Mouse (Mus musculus) heart, embryonic 11.5 days (tissue): ENCODE measurements at regions not wholly inside any gene's neighbourhood (a gene's known extent, or its start where the extent isn't known, plus 50 kb on each side); places are given as distances from the start of the nearest gene placed in this dataset.

ENCODE experiments used
- ATAC-seq: fragments of 200-750 bp; cut with Nextera tagmentation; replicated peaks from 2 replicates; pipeline ENCODE4 v1.8.0; 2017; ENCODE audit warnings: moderate library complexity; ENCODE audit not compliant: insufficient number of reproducible peaks, low FRiP score, low TSS enrichment
- H3K27ac ChIP-seq: fragments of 300-500 bp; sonication (generic); 2 replicates; pipeline ENCODE4 v1.5.1; 2014; ENCODE audit warnings: mild to moderate bottlenecking, low read depth, low read length
- H3K27me3 ChIP-seq: fragments of 300-500 bp; sonication (generic); 2 replicates; pipeline ENCODE4 v1.6.1; 2014; ENCODE audit warnings: mild to moderate bottlenecking, low read length, mixed read lengths; ENCODE audit not compliant: control insufficient read depth, insufficient read depth
- H3K36me3 ChIP-seq: fragments of 300-500 bp; sonication (generic); 2 replicates; pipeline ENCODE4 v1.6.1; 2014; ENCODE audit warnings: mild to moderate bottlenecking, low read length, moderate library complexity, mixed read lengths; ENCODE audit not compliant: control insufficient read depth, insufficient read depth
- H3K4me1 ChIP-seq: fragments of 300-500 bp; sonication (generic); 2 replicates; pipeline ENCODE4 v1.6.1; 2014; ENCODE audit warnings: low read length; ENCODE audit not compliant: control insufficient read depth, insufficient read depth
- H3K4me2 ChIP-seq: fragments of 300-500 bp; sonication (generic); 2 replicates; pipeline ENCODE4 v1.6.1; 2014; ENCODE audit warnings: mild to moderate bottlenecking, moderate library complexity
- H3K4me3 ChIP-seq: fragments of 300-500 bp; sonication (generic); 2 replicates; pipeline ENCODE4 v1.5.1; 2014; ENCODE audit warnings: low read depth, low read length
- H3K9ac ChIP-seq: fragments of 300-500 bp; sonication (generic); 2 replicates; pipeline ENCODE4 v1.6.1; 2014; ENCODE audit warnings: mild to moderate bottlenecking, low read depth, low read length, moderate library complexity
- H3K9me3 ChIP-seq: fragments of 300-500 bp; sonication (generic); replicated peaks from 2 replicates; pipeline ENCODE4 v1.6.1; 2016; ENCODE audit warnings: low read length; ENCODE audit not compliant: control insufficient read depth
- WGBS: fragments of 180-500 bp; shearing (Covaris S2); extraction: QIAGEN DNeasy Blood & Tissue Kit; methylation state at CpG from one replicate; pipeline ENCODE4 v1.1.7; 2014; ENCODE audit not compliant: insufficient replicate concordance; 5-methylcytosine and 5-hydroxymethylcytosine counted together

- Histone ChIP-seq H3K9me3 (no peaks in the 10 kb centered on the region), H3K4me1 (no peaks in the 10 kb centered on the region), H3K27me3 (no peaks in the 10 kb centered on the region), H3K27ac (no peak overlapping the region), H3K36me3 (no peaks in the 10 kb centered on the region), H3K4me3 (no peak overlapping the region), H3K4me2 (no peak overlapping the region), H3K9ac (no peak overlapping the region)
- ATAC-seq, result no peak
- 63% methylated on average over 2 of the region's 2 CpGs for WGBS
Observed at GRCm38 (mm10) chr11:28782486-28782885, 70.5 kb upstream of the Efemp1 start.

DNA sequence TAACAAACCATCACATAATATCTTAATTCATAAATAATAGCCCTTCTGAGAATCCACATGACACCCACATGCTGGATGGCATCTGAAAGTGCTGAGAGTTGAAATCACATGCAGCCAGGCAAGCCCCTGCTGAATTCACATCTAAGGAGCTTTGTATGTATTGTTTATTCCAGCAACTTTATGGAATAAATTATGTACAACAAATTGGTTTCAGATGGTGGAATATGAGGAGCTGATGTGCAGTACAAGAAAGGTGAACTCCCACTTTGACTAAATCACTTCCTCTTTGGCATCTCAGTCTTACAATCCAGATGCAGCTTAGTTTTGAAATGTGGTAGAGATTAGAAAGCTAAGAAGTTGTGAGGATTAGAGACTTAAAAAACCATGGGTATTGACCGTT is 82.2 kb upstream of the Efemp1 start:
- 88% methylated on average over 1 of the region's 1 CpGs for WGBS
- no peak overlapping the region for H3K4me3 ChIP-seq
- no peaks in the 10 kb centered on the region for H3K4me1 ChIP-seq
- no peak for ATAC-seq
- no peak overlapping the region for H3K27ac ChIP-seq
- H3K9me3 ChIP-seq, result no peaks in the 10 kb centered on the region
- no peak overlapping the region for H3K9ac ChIP-seq
- no peaks in the 10 kb centered on the region for H3K36me3 ChIP-seq
- no peaks in the 10 kb centered on the region for H3K27me3 ChIP-seq
- H3K4me2 ChIP-seq, result no peak overlapping the region

GRCm38 (mm10) chr11:28760751-28761150 is 92.3 kb upstream of the Efemp1 start:
- Histone ChIP-seq H3K4me2 (no peak overlapping the region), H3K4me3 (no peak overlapping the region), H3K4me1 (no peaks in the 10 kb centered on the region), H3K9ac (no peak overlapping the region), H3K36me3 (no peaks in the 10 kb centered on the region), H3K27ac (no peak overlapping the region), H3K27me3 (no peaks in the 10 kb centered on the region), H3K9me3 (no peaks in the 10 kb centered on the region)
- no peak for ATAC-seq

DNA sequence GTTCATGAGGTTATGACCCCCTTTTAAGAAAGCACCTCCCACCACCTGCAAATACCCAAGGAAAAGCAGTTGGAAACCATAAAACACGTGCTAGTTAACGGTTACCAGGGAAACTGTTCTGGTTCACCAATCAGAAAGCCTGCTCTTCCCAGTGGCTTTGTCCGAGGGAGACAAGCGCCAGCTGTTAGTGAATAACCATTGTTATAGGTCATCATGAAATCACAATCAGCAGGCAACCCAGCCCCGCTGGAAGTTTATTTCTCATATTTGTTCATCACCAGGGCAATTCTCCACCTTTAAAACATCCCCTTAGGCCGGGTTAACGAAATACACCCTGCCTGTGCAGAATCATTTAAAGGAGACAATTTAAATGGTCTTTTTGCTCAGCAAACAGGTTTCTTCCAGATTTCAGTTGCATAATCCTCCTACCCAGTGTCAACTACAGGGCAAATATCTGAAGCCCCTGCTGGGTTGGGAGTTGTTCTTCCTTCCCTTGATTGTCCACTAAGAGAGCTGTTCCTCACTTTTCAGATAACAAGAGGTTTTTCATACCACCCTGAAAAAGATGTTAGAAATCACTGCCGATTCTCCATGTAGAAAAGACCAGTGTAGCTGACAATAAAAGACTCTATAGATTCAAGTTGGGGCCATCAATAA is 117.9 kb upstream of the Efemp1 start:
- Histone ChIP-seq H3K9me3 (no peaks in the 10 kb centered on the region), H3K27me3 (no peaks in the 10 kb centered on the region), H3K4me2 (peak overlapping the region; percentile 14; the same call in 1 of the 2 replicates), H3K4me1 (no peaks in the 10 kb centered on the region), H3K9ac (no peak overlapping the region), H3K36me3 (no peaks in the 10 kb centered on the region), H3K27ac (peak overlapping the region; percentile 41; the same call in 1 of the 2 replicates), H3K4me3 (no peak overlapping the region)
- 22% methylated on average over 8 of the region's 8 CpGs for WGBS
- ATAC-seq, result no peak

GRCm38 (mm10) chr11:28734581-28734931 is 118.4 kb upstream of the Efemp1 start:
- Histone ChIP-seq H3K4me2 (no peak overlapping the region), H3K4me3 (no peak overlapping the region), H3K27me3 (no peaks in the 10 kb centered on the region), H3K27ac (no peak overlapping the region), H3K9ac (no peak overlapping the region), H3K4me1 (no peaks in the 10 kb centered on the region), H3K36me3 (no peaks in the 10 kb centered on the region), H3K9me3 (no peaks in the 10 kb centered on the region)
- ATAC-seq, result no peak
- 68% methylated on average over 1 of the region's 1 CpGs for WGBS

- 55% methylated on average over 3 of the region's 3 CpGs for WGBS
- no peaks in the 10 kb centered on the region for H3K27me3 ChIP-seq
- H3K4me1 ChIP-seq, result no peaks in the 10 kb centered on the region
- no peak overlapping the region for H3K9ac ChIP-seq
- H3K4me2 ChIP-seq, result no peak overlapping the region
- H3K27ac ChIP-seq, result no peak overlapping the region
- no peaks in the 10 kb centered on the region for H3K36me3 ChIP-seq
- ATAC-seq, result no peak
- no peaks in the 10 kb centered on the region for H3K9me3 ChIP-seq
- H3K4me3 ChIP-seq, result no peak overlapping the region
Observed at GRCm38 (mm10) chr11:28733877-28734580, 119.0 kb upstream of the Efemp1 start.

DNA sequence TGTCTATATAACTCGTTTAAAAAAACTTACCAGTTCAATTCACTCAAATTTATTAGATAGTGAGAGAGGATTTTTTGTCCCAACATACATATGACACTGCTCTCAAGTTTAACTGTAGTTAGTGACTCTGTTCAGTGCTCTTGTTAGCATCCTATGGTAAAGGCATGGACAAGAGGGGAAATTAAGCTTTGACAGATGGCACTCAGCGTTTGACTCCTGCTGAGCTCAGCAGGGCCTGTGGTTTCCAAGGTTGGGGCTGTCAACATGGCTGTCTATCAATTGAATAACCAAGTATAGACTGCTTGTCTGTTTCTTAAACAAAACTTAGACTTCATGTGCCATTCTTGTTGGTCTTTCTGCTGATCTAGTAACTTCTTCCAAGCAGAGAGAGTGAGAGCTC is 122.9 kb upstream of the Efemp1 start:
- Histone ChIP-seq H3K27me3 (no peaks in the 10 kb centered on the region), H3K9ac (no peak overlapping the region), H3K4me2 (no peak overlapping the region), H3K36me3 (no peaks in the 10 kb centered on the region), H3K4me3 (no peak overlapping the region), H3K27ac (no peak overlapping the region), H3K4me1 (0 out of 2 replicates have a peak, but pooled peaks cover 3% of the 10 kb centered on the region), H3K9me3 (no peaks in the 10 kb centered on the region)
- WGBS, result 46% methylated on average over 2 of the region's 2 CpGs
- no peak for ATAC-seq

DNA sequence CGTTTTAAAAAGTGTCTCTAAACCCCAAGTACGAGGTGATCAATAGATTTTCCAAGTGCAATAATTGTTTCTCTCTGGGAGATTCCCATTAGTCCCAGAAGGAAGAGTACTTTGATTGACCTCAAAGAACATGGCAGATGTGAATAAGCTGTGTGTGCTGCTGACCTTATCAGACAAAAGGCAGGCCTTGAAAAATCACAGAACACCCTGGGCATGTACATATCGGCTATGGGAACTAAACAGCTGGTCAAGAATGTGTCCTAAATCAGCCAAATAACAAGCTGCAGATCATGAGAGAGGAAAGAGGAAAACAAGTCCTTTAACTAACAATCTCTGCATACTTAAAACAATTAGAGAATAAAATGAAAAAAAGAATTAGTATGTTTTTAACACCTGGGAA is 125.4 kb upstream of the Ccdc85a start:
- 34% methylated on average over 3 of the region's 3 CpGs for WGBS
- ATAC-seq, result no peak

GRCm38 (mm10) chr11:28708431-28708830 is 124.3 kb upstream of the Ccdc85a start:
- Histone ChIP-seq H3K9ac (no peak overlapping the region), H3K9me3 (no peaks in the 10 kb centered on the region), H3K27me3 (no peaks in the 10 kb centered on the region), H3K4me3 (no peak overlapping the region), H3K4me1 (no peaks in the 10 kb centered on the region), H3K4me2 (no peak overlapping the region), H3K27ac (no peak overlapping the region), H3K36me3 (no peaks in the 10 kb centered on the region)
- WGBS, result 91% methylated on average over 6 of the region's 6 CpGs
- no peak for ATAC-seq

More for the DNA sequence above, 125.4 kb upstream of the Ccdc85a start:
- no peaks in the 10 kb centered on the region for H3K36me3 ChIP-seq
- H3K27me3 ChIP-seq, result no peaks in the 10 kb centered on the region
- no peak overlapping the region for H3K27ac ChIP-seq
- H3K9me3 ChIP-seq, result no peaks in the 10 kb centered on the region
- no peak overlapping the region for H3K9ac ChIP-seq
- H3K4me1 ChIP-seq, result no peaks in the 10 kb centered on the region
- H3K4me2 ChIP-seq, result no peak overlapping the region
- no peak overlapping the region for H3K4me3 ChIP-seq
